Mouse (Mus musculus): Measurements from ENCODE around the gene Swap70.

GRCm38 (mm10) chr7:110262661-110263060 is 41.1 kb downstream of the Swap70 start:
- TF ChIP-seq CTCF (IDR thresholded peaks at IDR 0.05; ENCODE audit: low read depth, low read length) (no peak), GATA1 (IDR thresholded peaks at IDR 0.05; ENCODE audit: borderline replicate concordance, low read length) (no peak)

Measured in G1E (cell line).